Mouse (Mus musculus) MEL (cell line): ENCODE measurements around the gene Frmd5. TPM values are rescaled to one million over a fixed set of nuclear protein-coding genes. Genes with fewer than 3 reads are reported as not detected.
"Not testable (repeated sequence)": the region's sequence is repeated elsewhere in the genome, so short reads cannot be mapped to it uniquely, and the experiment has no call there.

Experiments used
- DNase-seq: peaks from one replicate; pipeline ENCODE4 v3.0.0; 2011; ENCODE audit warnings: low read depth, low spot score
- H3K27ac ChIP-seq: 2 replicates; pipeline ENCODE4 v1.5.1; 2012; ENCODE audit warnings: low read depth, mild to moderate bottlenecking, control low read depth, low read length, moderate library complexity; ENCODE audit not compliant: control insufficient read depth
- H3K27me3 ChIP-seq, 2 experiments: fragments of 150-350 bp in 1 of 2; sonication (generic) in 1 of 2; 2 replicates each; pipeline ENCODE4 v1.6.1; 2012; ENCODE audit warnings: low read length in 2 of 2, mild to moderate bottlenecking in 2 of 2, improper control_type of control experiment in 1 of 2, moderate library complexity in 1 of 2; ENCODE audit not compliant: insufficient read depth in 2 of 2, control insufficient read depth in 1 of 2
- H3K36me3 ChIP-seq, 2 experiments: 2 replicates each; pipeline ENCODE4 v1.6.1; 2012 to 2014; ENCODE audit warnings: low read length in 2 of 2, improper control_type of control experiment in 1 of 2, inconsistent platforms in 1 of 2, mild to moderate bottlenecking in 1 of 2; ENCODE audit not compliant: insufficient read depth in 2 of 2, control insufficient read depth in 1 of 2
- H3K4me1 ChIP-seq, 2 experiments: fragments of 150-350 bp in 1 of 2; sonication (generic) in 1 of 2; 2 replicates each; pipeline ENCODE4 v1.6.1; 2012; ENCODE audit warnings: low read length in 2 of 2, improper control_type of control experiment in 1 of 2, mild to moderate bottlenecking in 1 of 2; ENCODE audit not compliant: insufficient read depth in 2 of 2, control insufficient read depth in 1 of 2
- H3K4me3 ChIP-seq, 2 experiments: fragments of 150-350 bp in 1 of 2; sonication (generic) in 1 of 2; 2 replicates each; pipeline ENCODE4 v1.5.1; 2012; ENCODE audit warnings: low read depth in 2 of 2, low read length in 2 of 2, mild to moderate bottlenecking in 2 of 2, moderate library complexity in 2 of 2, control low read depth in 1 of 2, improper control_type of control experiment in 1 of 2; ENCODE audit not compliant: control insufficient read depth in 1 of 2, insufficient read depth in 1 of 2
- H3K79me2 ChIP-seq: 2 replicates; pipeline ENCODE4 v1.6.1; 2012; ENCODE audit warnings: mild to moderate bottlenecking, low read length, moderate library complexity; ENCODE audit not compliant: control insufficient read depth, poor library complexity, insufficient read depth
- H3K9ac ChIP-seq: 2 replicates; pipeline ENCODE4 v1.6.1; 2012; ENCODE audit warnings: low read depth, mild to moderate bottlenecking, control low read depth, low read length, moderate library complexity; ENCODE audit not compliant: control insufficient read depth, poor library complexity, severe bottlenecking
- H3K9me3 ChIP-seq: fragments of 150-350 bp; sonication (generic); replicated peaks from 2 replicates; pipeline ENCODE4 v1.6.1; 2012; ENCODE audit warnings: mild to moderate bottlenecking, low read length, improper control_type of control experiment, moderate library complexity; ENCODE audit not compliant: insufficient read depth
- EP300 ChIP-seq, 2 experiments: IDR thresholded peaks; 2 replicates each; pipeline ENCODE4 v1.6.1; 2011; ENCODE audit warnings: improper control_type of control experiment in 2 of 2, low read length in 2 of 2, low read depth in 1 of 2, mild to moderate bottlenecking in 1 of 2
- GATA1 ChIP-seq: IDR thresholded peaks from 2 replicates; pipeline ENCODE4 v1.6.1; 2011; ENCODE audit warnings: low read depth, low read length, improper control_type of control experiment
- KAT2A ChIP-seq: conservative IDR thresholded peaks from 2 replicates; pipeline ENCODE4 v1.6.1; 2012; ENCODE audit warnings: low read depth, low read length, improper control_type of control experiment, inconsistent platforms
- MAX ChIP-seq: IDR thresholded peaks from 2 replicates; pipeline ENCODE4 v1.6.1; 2011; ENCODE audit warnings: low read length, improper control_type of control experiment
- MYB ChIP-seq: IDR thresholded peaks from 2 replicates; pipeline ENCODE4 v1.6.1; 2011; ENCODE audit warnings: mild to moderate bottlenecking, low read depth, low read length, improper control_type of control experiment
- MYC ChIP-seq: IDR thresholded peaks from 2 replicates; pipeline ENCODE4 v1.6.1; 2011; ENCODE audit warnings: low read depth, mild to moderate bottlenecking, low read length, improper control_type of control experiment, moderate library complexity
- NRF1 ChIP-seq: IDR thresholded peaks from 2 replicates; pipeline ENCODE4 v1.6.1; 2014; ENCODE audit warnings: low read depth, mild to moderate bottlenecking, inconsistent platforms, low read length, improper control_type of control experiment, moderate library complexity; ENCODE audit not compliant: poor library complexity, insufficient read depth, severe bottlenecking
- RAD21 ChIP-seq: IDR thresholded peaks from 2 replicates; pipeline ENCODE4 v1.6.1; 2011; ENCODE audit warnings: mild to moderate bottlenecking, low read depth, low read length, improper control_type of control experiment
- TAL1 ChIP-seq: IDR thresholded peaks from 2 replicates; pipeline ENCODE4 v1.6.1; 2012; ENCODE audit warnings: mild to moderate bottlenecking, inconsistent platforms, low read length, moderate library complexity, mixed read lengths
- USF2 ChIP-seq, 2 experiments: IDR thresholded peaks; 2 replicates each; pipeline ENCODE4 v1.6.1; 2011 to 2012; ENCODE audit warnings: improper control_type of control experiment in 2 of 2, low read length in 2 of 2, borderline replicate concordance in 1 of 2, inconsistent platforms in 1 of 2, low read depth in 1 of 2, mild to moderate bottlenecking in 1 of 2; ENCODE audit not compliant: insufficient read depth in 1 of 2
- ZC3H11A ChIP-seq: IDR thresholded peaks from 2 replicates; pipeline ENCODE4 v1.6.1; 2012; ENCODE audit warnings: low read depth, mild to moderate bottlenecking, inconsistent platforms, low read length, improper control_type of control experiment
- ZNF384 ChIP-seq: IDR thresholded peaks from 2 replicates; pipeline ENCODE4 v1.6.1; 2012; ENCODE audit warnings: low read depth, mild to moderate bottlenecking, inconsistent platforms, low read length, improper control_type of control experiment
- polyA plus RNA-seq, 2 experiments: library from polyadenylated mRNA; stranded (reverse) in 1 of 2; unstranded in 1 of 2; fragments of >175 nt in 1 of 2; fragments of >200 nt in 1 of 2; gene quantifications; 2 replicates each; pipeline versions ENCODE4 v1.2.1 to v1.2.4; 2012; ENCODE audit warnings: low replicate concordance in 2 of 2, low read depth in 1 of 2; ENCODE audit not compliant: insufficient read length in 2 of 2, insufficient read depth in 1 of 2, missing spikeins in 1 of 2
- total RNA-seq: library from RNA; depleted of rRNA; stranded (reverse); fragments of 300-350 nt; gene quantifications from 2 replicates; pipeline ENCODE4 v1.2.3, GENCODE M21; 2012

Frmd5 gene
- total and polyA plus RNA-seq, 3 experiments, result 0.04 to 0.15 TPM; not detected in 1

DNA sequence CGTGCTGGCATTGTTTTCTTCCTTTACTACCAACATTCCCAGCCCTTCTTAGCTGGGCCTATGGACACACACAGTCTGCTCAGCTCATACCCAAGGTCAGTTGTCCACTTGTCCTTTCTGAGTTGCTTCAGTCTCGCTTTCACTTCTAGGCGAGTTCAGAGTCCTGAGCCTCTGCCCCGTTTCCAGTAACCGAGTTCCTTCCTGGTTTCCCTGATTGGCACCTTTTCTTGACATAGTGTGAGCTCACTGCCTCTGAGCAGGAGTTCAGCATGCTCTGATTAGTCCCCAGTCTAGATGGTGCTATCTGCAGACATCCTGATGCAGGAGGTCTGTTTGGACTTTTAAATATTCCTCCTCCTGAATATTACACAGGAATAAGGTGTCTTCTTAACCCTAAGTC is 17.8 kb upstream of the Frmd5 start:
- H3K9ac ChIP-seq, result no peak overlapping the region
- no peaks in the 10 kb centered on the region for H3K36me3 ChIP-seq
- H3K79me2 ChIP-seq, result no peaks in the 10 kb centered on the region
- peaks cover 0 to 6% of the 10 kb centered on the region in 2 experiments; a peak in 3 of 4 replicates for H3K27me3 ChIP-seq
- DNase-seq, result no peak
- no peak overlapping the region for H3K27ac ChIP-seq
- H3K4me1 ChIP-seq, result no peaks in the 10 kb centered on the region
- H3K9me3 ChIP-seq, result no peaks in the 10 kb centered on the region
- no peak overlapping the region for H3K4me3 ChIP-seq
- TF ChIP-seq GATA1, result no peak
- TF ChIP-seq USF2 (IDR thresholded peaks at IDR 0.05; ENCODE audit: borderline replicate concordance in 1 of 2, insufficient read depth in 1 of 2, low read depth in 1 of 2, low read length in 2 of 2), result no peak
- TF ChIP-seq NRF1, result no peak
- no peak for TF ChIP-seq MYC
- TF ChIP-seq RAD21, result no peak

DNA sequence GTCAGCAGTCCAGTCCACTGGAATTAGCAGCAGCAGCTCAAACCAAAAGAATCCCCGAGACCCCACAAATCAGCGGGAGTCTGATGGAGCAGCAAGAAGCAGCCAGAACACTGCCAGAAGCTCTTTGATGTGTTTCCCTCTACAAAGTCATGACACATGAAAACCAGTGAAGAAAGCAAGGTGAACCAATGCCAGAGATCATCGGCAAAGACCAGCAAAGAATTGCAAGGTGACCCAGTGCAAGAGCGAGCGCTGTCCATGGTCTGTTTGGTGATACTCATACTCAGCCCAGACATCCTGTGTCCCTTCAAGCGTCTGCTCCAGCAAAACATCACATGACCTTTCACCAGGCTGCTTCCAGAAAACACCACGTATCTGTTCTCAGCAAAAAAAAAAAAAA is 14.9 kb upstream of the Frmd5 start:
- no peak for TF ChIP-seq TAL1
- TF ChIP-seq EP300 (IDR thresholded peaks at IDR 0.05; ENCODE audit: low read depth in 1 of 2, low read length in 2 of 2), result no peak
- no peak for TF ChIP-seq ZNF384
- no peak for TF ChIP-seq MYB
- no peak for TF ChIP-seq KAT2A
- no peak for TF ChIP-seq MAX
- TF ChIP-seq ZC3H11A, result no peak
- no peak for DNase-seq
- no peaks in the 10 kb centered on the region for H3K36me3 ChIP-seq
- H3K4me1 ChIP-seq, result no peaks in the 10 kb centered on the region
- no peak overlapping the region for H3K4me3 ChIP-seq
- H3K27ac ChIP-seq, result no peak overlapping the region
- peaks cover 1 to 7% of the 10 kb centered on the region in 2 experiments for H3K27me3 ChIP-seq
- no peaks in the 10 kb centered on the region for H3K9me3 ChIP-seq
- no peaks in the 10 kb centered on the region for H3K79me2 ChIP-seq
- no peak overlapping the region for H3K9ac ChIP-seq

GRCm38 (mm10) chr2:121810876-121811275 is 4.0 kb upstream of the Frmd5 start:
- H3K27me3 ChIP-seq, result peaks cover 14 to 16% of the 10 kb centered on the region in 2 experiments; a peak in 3 of 4 replicates

More at GRCm38 (mm10) chr2:121810876-121811275, 4.0 kb upstream of the Frmd5 start:
- H3K36me3 ChIP-seq, H3K79me2 ChIP-seq, H3K9ac ChIP-seq, H3K4me1 ChIP-seq, H3K9me3 ChIP-seq, H3K27ac ChIP-seq, DNase-seq, H3K4me3 ChIP-seq: not testable (repeated sequence)
